Mouse (Mus musculus): ENCODE data around the gene Gm45837. TPM values are rescaled to one million over a fixed set of nuclear protein-coding genes. Genes with fewer than 3 reads are reported as not detected.

Gm45837 gene
- polyA plus RNA-seq, 1 experiment from 2014 or later = not detected

DNA sequence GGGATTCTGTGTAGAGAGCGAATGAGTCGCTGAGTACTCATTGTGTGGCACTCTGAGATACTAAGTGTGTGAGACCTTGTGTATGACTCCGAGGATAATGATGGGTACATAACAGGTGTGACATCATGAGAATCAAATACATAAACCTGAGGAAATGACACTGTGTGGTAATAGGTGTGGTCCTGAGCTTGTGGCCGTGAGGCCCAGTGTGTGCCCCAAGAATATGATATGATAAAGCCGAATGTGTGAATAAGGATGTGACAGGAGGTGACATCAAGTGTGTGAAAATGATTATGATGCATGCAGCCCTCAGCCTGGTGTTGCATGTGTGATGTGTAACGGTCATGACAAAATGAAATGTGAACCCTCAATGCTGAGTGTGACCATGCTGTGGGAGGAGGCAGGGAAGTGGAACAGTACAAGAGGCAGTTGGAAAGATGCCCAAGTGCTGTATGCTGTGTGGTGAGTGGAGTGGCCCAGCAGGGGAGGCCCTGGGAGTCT, 55.9 kb downstream of the Gm45837 start:
- H3K4me1 ChIP-seq (ENCODE audit: control insufficient read depth, insufficient read depth, low read length) = no peaks in the 10 kb centered on the region
- 90% methylated on average over 6 of the region's 6 CpGs for WGBS
- no peaks in the 10 kb centered on the region for H3K9me3 ChIP-seq (ENCODE audit: control insufficient read depth, low read length)
- H3K4me2 ChIP-seq (ENCODE audit: low read length) = no peak overlapping the region
- no peak for ATAC-seq (ENCODE audit: low FRiP score, low TSS enrichment)
- H3K27ac ChIP-seq (replicated peaks; ENCODE audit: low read depth, low read length) = no peak overlapping the region
- H3K9ac ChIP-seq (replicated peaks; ENCODE audit: low read length) = no peak overlapping the region
- no peak overlapping the region for H3K4me3 ChIP-seq (replicated peaks; ENCODE audit: low read depth, low read length)
- peak; percentile 48 for DNase-seq
- no peaks in the 10 kb centered on the region for H3K36me3 ChIP-seq (ENCODE audit: control insufficient read depth, insufficient read depth, low read length)
- H3K27me3 ChIP-seq (ENCODE audit: control insufficient read depth, insufficient read depth, low read length) = no peaks in the 10 kb centered on the region

DNA sequence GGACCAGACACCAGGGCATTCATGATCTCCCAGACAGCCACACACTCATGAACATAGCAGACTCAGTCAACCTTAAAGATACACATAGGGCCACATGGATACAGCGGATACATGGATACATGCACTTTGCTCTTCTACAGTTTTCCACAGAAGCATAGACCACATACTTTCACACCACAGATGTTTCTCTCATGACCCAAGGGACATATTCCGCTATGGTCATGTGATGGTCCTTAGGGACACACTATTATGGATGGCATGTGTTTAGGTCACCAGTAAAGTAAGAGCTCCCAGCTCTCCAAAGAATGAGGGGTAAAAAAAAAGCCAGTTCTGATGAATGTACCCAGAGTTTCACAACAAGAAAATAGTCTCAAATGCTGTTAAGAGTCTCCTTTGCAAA, 60.7 kb downstream of the Gm45837 start:
- Histone ChIP-seq H3K4me1 (ENCODE audit: control insufficient read depth, insufficient read depth, low read length) (no peaks in the 10 kb centered on the region), H3K36me3 (ENCODE audit: control insufficient read depth, insufficient read depth, low read length) (no peaks in the 10 kb centered on the region), H3K9me3 (ENCODE audit: control insufficient read depth, low read length) (no peaks in the 10 kb centered on the region), H3K4me3 (replicated peaks; ENCODE audit: low read depth, low read length) (no peak overlapping the region), H3K27ac (replicated peaks; ENCODE audit: low read depth, low read length) (no peak overlapping the region), H3K27me3 (ENCODE audit: control insufficient read depth, insufficient read depth, low read length) (no peaks in the 10 kb centered on the region), H3K4me2 (ENCODE audit: low read length) (no peak overlapping the region), H3K9ac (replicated peaks; ENCODE audit: low read length) (no peak overlapping the region)
- ATAC-seq (ENCODE audit: low FRiP score, low TSS enrichment) = no peak
- 95% methylated on average over 2 of the region's 2 CpGs for WGBS
- no peak for DNase-seq

DNA sequence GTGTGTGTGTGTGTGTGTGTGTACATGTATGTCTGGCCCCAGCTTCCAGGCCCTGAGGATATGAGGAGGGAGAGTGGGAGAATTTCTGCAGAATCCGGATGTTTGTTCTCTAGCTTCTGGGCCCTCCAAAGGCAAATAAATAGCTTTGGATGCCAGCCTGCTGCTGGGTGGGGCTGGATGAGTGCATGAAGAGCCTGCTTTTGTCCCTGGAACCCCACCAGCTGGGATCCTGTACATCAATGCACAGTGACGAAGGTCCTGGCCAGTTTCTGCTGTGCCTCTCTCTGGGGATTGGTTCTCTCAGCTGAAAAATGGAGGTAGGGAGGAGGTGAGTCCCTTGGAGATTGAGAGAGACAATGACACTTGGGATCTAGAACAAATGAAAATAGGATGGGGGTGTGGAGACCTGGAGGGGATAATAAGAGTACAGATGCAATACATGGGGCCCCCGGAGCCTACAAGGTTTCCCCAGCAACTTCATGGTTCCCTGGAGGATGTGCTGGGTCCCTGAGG, 61.3 kb downstream of the Gm45837 start:
- Histone ChIP-seq H3K4me3 (replicated peaks; ENCODE audit: low read depth, low read length) (no peak overlapping the region), H3K9me3 (ENCODE audit: control insufficient read depth, low read length) (no peaks in the 10 kb centered on the region), H3K4me2 (ENCODE audit: low read length) (no peak overlapping the region), H3K36me3 (ENCODE audit: control insufficient read depth, insufficient read depth, low read length) (no peaks in the 10 kb centered on the region), H3K27ac (replicated peaks; ENCODE audit: low read depth, low read length) (no peak overlapping the region), H3K27me3 (ENCODE audit: control insufficient read depth, insufficient read depth, low read length) (no peaks in the 10 kb centered on the region), H3K9ac (replicated peaks; ENCODE audit: low read length) (no peak overlapping the region), H3K4me1 (ENCODE audit: control insufficient read depth, insufficient read depth, low read length) (no peaks in the 10 kb centered on the region)
- 58% methylated on average over 3 of the region's 3 CpGs for WGBS
- ATAC-seq (ENCODE audit: low FRiP score, low TSS enrichment) = no peak
- no peak for DNase-seq

DNA sequence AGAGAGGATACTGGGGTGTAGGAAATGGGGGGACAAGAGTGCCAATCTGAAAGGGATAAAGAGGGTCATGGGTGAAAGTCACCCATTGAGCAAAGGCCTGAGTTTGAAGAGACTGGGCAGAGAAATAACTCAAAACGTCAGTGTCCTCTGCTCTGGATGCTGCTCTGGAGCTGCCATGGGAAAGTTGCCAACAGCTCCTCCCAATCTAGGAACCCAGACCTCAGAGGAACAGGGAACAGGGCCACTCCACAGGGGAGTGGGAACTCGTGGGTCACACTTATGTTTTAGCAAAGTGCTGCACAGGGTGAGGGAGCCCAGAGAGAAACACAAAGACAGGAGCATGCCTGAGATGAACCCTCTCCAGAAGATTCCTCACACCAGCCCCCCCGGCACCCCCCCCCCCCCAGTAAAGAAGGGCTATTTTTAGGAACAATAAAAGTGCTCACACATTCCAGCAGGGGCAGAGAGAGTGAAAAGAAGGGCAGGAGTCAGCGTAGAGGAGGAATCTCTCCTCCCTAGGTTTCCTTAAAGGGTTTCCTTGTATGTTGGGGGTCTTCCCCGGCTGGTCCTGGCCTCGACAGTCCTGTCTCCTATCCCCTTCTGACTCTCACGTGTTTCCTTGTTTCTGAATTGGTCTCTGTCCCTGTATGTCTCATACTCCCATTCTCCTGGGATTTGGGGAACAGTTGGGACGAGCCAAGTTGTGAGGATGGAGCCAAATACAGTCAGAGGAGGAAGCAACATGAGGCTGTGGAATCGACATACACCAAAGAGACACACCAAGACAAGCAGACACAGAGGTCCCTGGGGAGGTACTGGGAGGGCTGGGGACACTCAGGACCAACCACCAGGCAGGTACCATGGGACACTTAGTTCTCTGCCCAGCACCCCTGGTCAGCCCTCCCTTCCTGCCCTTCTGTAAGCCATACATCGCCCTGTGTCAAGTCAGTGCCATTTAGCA, 62.2 kb downstream of the Gm45837 start:
- 58% methylated on average over 10 of the region's 10 CpGs for WGBS
- Histone ChIP-seq H3K36me3 (ENCODE audit: control insufficient read depth, insufficient read depth, low read length) (no peaks in the 10 kb centered on the region), H3K9me3 (ENCODE audit: control insufficient read depth, low read length) (no peaks in the 10 kb centered on the region), H3K4me3 (replicated peaks; ENCODE audit: low read depth, low read length) (no peak overlapping the region), H3K27me3 (ENCODE audit: control insufficient read depth, insufficient read depth, low read length) (no peaks in the 10 kb centered on the region), H3K4me2 (ENCODE audit: low read length) (no peak overlapping the region), H3K27ac (replicated peaks; ENCODE audit: low read depth, low read length) (no peak overlapping the region), H3K4me1 (ENCODE audit: control insufficient read depth, insufficient read depth, low read length) (no peaks in the 10 kb centered on the region), H3K9ac (replicated peaks; ENCODE audit: low read length) (no peak overlapping the region)
- DNase-seq (no peak), ATAC-seq (ENCODE audit: low FRiP score, low TSS enrichment) (no peak)

DNA sequence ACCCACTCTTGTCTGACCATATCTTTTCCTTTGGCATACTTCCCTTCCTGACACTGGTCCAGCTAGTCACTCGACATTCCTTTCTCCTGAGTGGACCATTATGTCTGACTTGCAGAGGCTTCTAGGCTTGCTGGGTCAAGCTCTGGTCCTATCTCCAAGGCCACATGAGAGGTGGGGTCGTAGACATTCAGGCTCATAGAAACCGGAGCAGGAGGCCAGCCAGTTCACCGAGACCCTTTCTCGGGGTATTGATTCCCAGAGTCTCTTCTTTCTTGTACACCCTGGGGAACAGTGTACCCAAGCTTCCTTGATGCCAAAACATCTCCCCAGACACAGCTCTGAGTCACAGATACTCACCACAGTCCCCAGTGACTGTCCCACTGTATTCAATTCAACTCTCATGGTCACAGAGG, 63.7 kb downstream of the Gm45837 start:
- Histone ChIP-seq H3K9me3 (ENCODE audit: control insufficient read depth, low read length) (no peaks in the 10 kb centered on the region), H3K4me3 (replicated peaks; ENCODE audit: low read depth, low read length) (no peak overlapping the region), H3K36me3 (ENCODE audit: control insufficient read depth, insufficient read depth, low read length) (no peaks in the 10 kb centered on the region), H3K4me1 (ENCODE audit: control insufficient read depth, insufficient read depth, low read length) (no peaks in the 10 kb centered on the region), H3K27ac (replicated peaks; ENCODE audit: low read depth, low read length) (no peak overlapping the region), H3K27me3 (ENCODE audit: control insufficient read depth, insufficient read depth, low read length) (no peaks in the 10 kb centered on the region), H3K4me2 (ENCODE audit: low read length) (no peak overlapping the region), H3K9ac (replicated peaks; ENCODE audit: low read length) (no peak overlapping the region)
- ATAC-seq (ENCODE audit: low FRiP score, low TSS enrichment) (no peak), DNase-seq (no peak)
- 91% methylated on average over 5 of the region's 5 CpGs for WGBS

DNA sequence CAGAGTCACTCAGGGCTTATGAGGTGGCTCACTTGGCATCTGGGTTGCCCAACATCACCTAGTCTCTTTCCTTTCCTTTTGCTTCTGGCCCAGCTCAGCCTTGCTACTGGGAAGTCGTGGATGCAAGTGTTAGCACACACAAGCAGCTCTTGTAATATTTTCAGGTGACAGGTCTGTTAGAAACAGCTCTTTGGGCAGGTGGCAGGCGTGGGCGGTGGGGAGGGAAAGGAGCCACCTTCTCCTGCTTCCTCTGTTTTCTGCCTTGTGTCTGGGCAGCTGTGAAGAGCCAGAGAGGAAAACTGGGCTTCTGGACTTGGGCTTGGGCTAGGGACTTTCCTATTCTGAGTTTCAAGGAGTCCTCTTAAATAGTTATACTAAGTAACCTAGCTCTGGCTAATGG, 65.3 kb downstream of the Gm45837 start:
- Histone ChIP-seq H3K4me2 (ENCODE audit: low read length) (no peak overlapping the region), H3K9ac (replicated peaks; ENCODE audit: low read length) (no peak overlapping the region), H3K36me3 (ENCODE audit: control insufficient read depth, insufficient read depth, low read length) (no peaks in the 10 kb centered on the region), H3K4me3 (replicated peaks; ENCODE audit: low read depth, low read length) (no peak overlapping the region), H3K27me3 (ENCODE audit: control insufficient read depth, insufficient read depth, low read length) (no peaks in the 10 kb centered on the region), H3K9me3 (ENCODE audit: control insufficient read depth, low read length) (no peaks in the 10 kb centered on the region), H3K4me1 (ENCODE audit: control insufficient read depth, insufficient read depth, low read length) (no peaks in the 10 kb centered on the region), H3K27ac (replicated peaks; ENCODE audit: low read depth, low read length) (no peak overlapping the region)
- ATAC-seq (ENCODE audit: low FRiP score, low TSS enrichment) (no peak), DNase-seq (no peak)
- 78% methylated on average over 3 of the region's 3 CpGs for whole genome bisulfite sequencing

DNA sequence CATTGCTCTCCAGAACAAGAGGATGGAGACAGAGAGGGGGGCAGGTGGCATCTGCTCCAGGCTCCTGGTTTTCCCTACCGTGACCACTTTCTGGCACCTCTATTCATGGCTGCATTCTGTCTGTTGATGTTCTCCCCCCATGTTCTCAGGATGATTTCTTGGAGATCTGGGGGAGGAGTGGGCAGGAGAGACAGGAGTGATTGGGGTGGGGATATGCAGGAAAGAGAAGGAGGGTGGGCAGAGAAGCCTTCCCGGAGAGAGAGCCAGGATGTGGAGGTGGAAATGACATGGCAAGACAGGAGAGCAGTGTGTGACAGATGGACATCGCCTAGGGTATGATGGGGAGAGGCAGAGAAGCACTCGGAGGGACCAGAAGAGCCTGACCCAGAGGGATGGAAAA, 65.8 kb downstream of the Gm45837 start:
- H3K36me3 ChIP-seq (ENCODE audit: control insufficient read depth, insufficient read depth, low read length) = no peaks in the 10 kb centered on the region
- ATAC-seq (ENCODE audit: low FRiP score, low TSS enrichment) (no peak), DNase-seq (no peak)
- H3K9ac ChIP-seq (replicated peaks; ENCODE audit: low read length) = no peak overlapping the region
- H3K4me2 ChIP-seq (ENCODE audit: low read length) = no peak overlapping the region
- no peaks in the 10 kb centered on the region for H3K27me3 ChIP-seq (ENCODE audit: control insufficient read depth, insufficient read depth, low read length)
- no peaks in the 10 kb centered on the region for H3K9me3 ChIP-seq (ENCODE audit: control insufficient read depth, low read length)
- WGBS = 86% methylated on average over 4 of the region's 4 CpGs
- no peaks in the 10 kb centered on the region for H3K4me1 ChIP-seq (ENCODE audit: control insufficient read depth, insufficient read depth, low read length)
- H3K27ac ChIP-seq (replicated peaks; ENCODE audit: low read depth, low read length) = no peak overlapping the region
- H3K4me3 ChIP-seq (replicated peaks; ENCODE audit: low read depth, low read length) = no peak overlapping the region

DNA sequence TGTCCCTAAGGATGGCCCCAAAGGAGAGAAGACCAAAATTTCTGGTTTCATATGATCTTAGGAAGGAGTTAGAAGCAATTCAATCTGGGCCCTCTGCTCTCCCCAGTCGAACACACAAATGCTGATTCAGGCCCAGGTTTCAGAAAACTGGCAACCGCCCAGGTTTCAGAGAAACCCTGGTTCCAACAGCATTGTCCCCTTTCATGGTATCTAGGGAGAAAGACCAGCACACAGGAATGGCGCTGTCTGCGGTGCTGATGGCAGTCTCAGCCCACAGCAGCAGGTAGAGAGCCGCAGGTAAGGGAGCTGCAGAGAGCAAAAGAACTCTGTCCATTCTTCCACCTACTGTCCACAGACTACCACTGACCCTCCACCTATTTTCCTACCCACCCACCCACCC, 66.5 kb downstream of the Gm45837 start:
- Histone ChIP-seq H3K27ac (replicated peaks; ENCODE audit: low read depth, low read length) (no peak overlapping the region), H3K9me3 (ENCODE audit: control insufficient read depth, low read length) (no peaks in the 10 kb centered on the region), H3K27me3 (ENCODE audit: control insufficient read depth, insufficient read depth, low read length) (no peaks in the 10 kb centered on the region), H3K4me2 (ENCODE audit: low read length) (no peak overlapping the region), H3K4me3 (replicated peaks; ENCODE audit: low read depth, low read length) (no peak overlapping the region), H3K36me3 (ENCODE audit: control insufficient read depth, insufficient read depth, low read length) (no peaks in the 10 kb centered on the region), H3K4me1 (ENCODE audit: control insufficient read depth, insufficient read depth, low read length) (no peaks in the 10 kb centered on the region), H3K9ac (replicated peaks; ENCODE audit: low read length) (no peak overlapping the region)
- ATAC-seq (ENCODE audit: low FRiP score, low TSS enrichment) = no peak
- DNase-seq = no peak
- 51% methylated on average over 5 of the region's 5 CpGs for WGBS

DNA sequence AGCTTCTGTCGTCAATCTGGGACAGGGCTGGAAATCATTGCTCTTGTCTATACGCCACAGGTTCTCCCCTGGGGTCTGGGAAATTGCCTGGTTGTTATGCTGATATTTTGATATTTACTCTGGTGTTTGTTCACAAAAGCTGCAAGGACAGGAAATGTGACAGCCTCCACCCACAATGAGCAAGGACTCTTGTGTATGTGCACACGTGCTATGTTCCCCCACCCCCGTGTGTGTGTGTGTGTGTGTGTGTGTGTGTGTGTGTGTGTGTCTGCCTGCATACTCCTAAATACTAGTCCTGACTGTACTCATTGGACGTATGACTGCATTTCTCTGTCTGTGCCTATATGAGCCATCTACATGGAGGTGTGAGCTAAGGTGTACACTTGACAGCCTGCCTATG, 67.4 kb downstream of the Gm45837 start:
- H3K36me3 ChIP-seq (ENCODE audit: control insufficient read depth, insufficient read depth, low read length) = no peaks in the 10 kb centered on the region
- no peak overlapping the region for H3K4me2 ChIP-seq (ENCODE audit: low read length)
- H3K4me3 ChIP-seq (replicated peaks; ENCODE audit: low read depth, low read length) = no peak overlapping the region
- WGBS = 79% methylated on average over 5 of the region's 5 CpGs
- ATAC-seq (ENCODE audit: low FRiP score, low TSS enrichment) = no peak
- no peak overlapping the region for H3K9ac ChIP-seq (replicated peaks; ENCODE audit: low read length)
- H3K9me3 ChIP-seq (ENCODE audit: control insufficient read depth, low read length) = no peaks in the 10 kb centered on the region
- no peak for DNase-seq
- no peaks in the 10 kb centered on the region for H3K4me1 ChIP-seq (ENCODE audit: control insufficient read depth, insufficient read depth, low read length)
- no peak overlapping the region for H3K27ac ChIP-seq (replicated peaks; ENCODE audit: low read depth, low read length)
- no peaks in the 10 kb centered on the region for H3K27me3 ChIP-seq (ENCODE audit: control insufficient read depth, insufficient read depth, low read length)
